Mouse (Mus musculus) lung, embryonic 15.5 days (tissue): ENCODE data around the gene Asb6. TPM values are rescaled to one million over a fixed set of nuclear protein-coding genes. Genes with fewer than 3 reads are reported as not detected.

ENCODE experiments used
- ATAC-seq: fragments of 200-750 bp; cut with Nextera tagmentation; 2 replicates; pipeline ENCODE4 v1.8.0; 2017; ENCODE audit warnings: moderate number of reproducible peaks, borderline replicate concordance; ENCODE audit not compliant: low FRiP score, low TSS enrichment; ENCODE audit errors: extremely low read depth
- H3K27ac ChIP-seq: fragments of 300-500 bp; sonication (generic); 2 replicates; pipeline ENCODE4 v1.5.1; 2015; ENCODE audit warnings: moderate library complexity, mild to moderate bottlenecking, inconsistent platforms
- H3K27me3 ChIP-seq: fragments of 300-500 bp; sonication (generic); 2 replicates; pipeline ENCODE4 v1.6.1; 2015; ENCODE audit warnings: inconsistent platforms
- H3K36me3 ChIP-seq: fragments of 300-500 bp; sonication (generic); 2 replicates; pipeline ENCODE4 v1.6.1; 2015; ENCODE audit warnings: inconsistent platforms
- H3K4me1 ChIP-seq: fragments of 300-500 bp; sonication (generic); 2 replicates; pipeline ENCODE4 v1.6.1; 2015; ENCODE audit warnings: inconsistent platforms
- H3K4me2 ChIP-seq: fragments of 300-500 bp; sonication (generic); 2 replicates; pipeline ENCODE4 v1.6.1; 2015; ENCODE audit warnings: inconsistent platforms, mild to moderate bottlenecking, moderate library complexity
- H3K4me3 ChIP-seq: fragments of 300-500 bp; sonication (generic); 2 replicates; pipeline ENCODE4 v1.5.1; 2015; ENCODE audit warnings: mild to moderate bottlenecking, inconsistent platforms
- H3K9ac ChIP-seq: fragments of 300-500 bp; sonication (generic); 2 replicates; pipeline ENCODE4 v1.6.1; 2015; ENCODE audit warnings: inconsistent platforms
- H3K9me3 ChIP-seq: fragments of 300-500 bp; sonication (generic); 2 replicates; pipeline ENCODE4 v1.6.1; 2016; ENCODE audit warnings: inconsistent platforms
- WGBS: fragments of 180-500 bp; shearing (Covaris S2); methylation state at CpG from one replicate; pipeline ENCODE4 v1.1.7; 2015; 5-methylcytosine and 5-hydroxymethylcytosine counted together
- polyA plus RNA-seq: library from polyadenylated mRNA; unstranded; fragments of >200 nt; fragmentation: Nextera tagmentation; extraction: Ambion mirVana; gene quantifications from 2 replicates; pipeline ENCODE4 v1.2.1, GENCODE M21; 2015

Asb6 gene
- polyA plus RNA-seq, 1 experiment from 2014 or later: 34.0 TPM

GRCm38 (mm10) chr2:30857076-30857475 is 26.9 kb upstream of the Asb6 start:
- H3K27me3 ChIP-seq: no peaks in the 10 kb centered on the region
- no peak overlapping the region for H3K4me2 ChIP-seq
- H3K4me3 ChIP-seq: no peak overlapping the region
- no peak for ATAC-seq
- no peaks in the 10 kb centered on the region for H3K9me3 ChIP-seq
- 71% methylated on average over 6 of the region's 6 CpGs for WGBS
- no peak overlapping the region for H3K9ac ChIP-seq
- H3K27ac ChIP-seq: no peak overlapping the region
- H3K36me3 ChIP-seq: no peaks in the 10 kb centered on the region
- peaks cover 11% of the 10 kb centered on the region for H3K4me1 ChIP-seq

GRCm38 (mm10) chr2:30852771-30853313 is 22.7 kb upstream of the Asb6 start:
- Histone ChIP-seq H3K27ac (no peak overlapping the region), H3K9ac (no peak overlapping the region), H3K4me2 (peak overlapping the region; percentile 21; the same call in 1 of the 2 replicates), H3K9me3 (no peaks in the 10 kb centered on the region), H3K4me3 (no peak overlapping the region), H3K4me1 (peaks cover 21% of the 10 kb centered on the region), H3K27me3 (peaks cover 4% of the 10 kb centered on the region; the same call in 1 of the 2 replicates), H3K36me3 (no peaks in the 10 kb centered on the region)
- ATAC-seq: no peak
- WGBS: 20% methylated on average over 20 of the region's 20 CpGs

- peaks cover 35% of the 10 kb centered on the region for H3K4me1 ChIP-seq
- no peaks in the 10 kb centered on the region for H3K9me3 ChIP-seq
- H3K9ac ChIP-seq: no peak overlapping the region
- no peak for ATAC-seq
- peaks cover 20% of the 10 kb centered on the region; the same call in 1 of the 2 replicates for H3K27me3 ChIP-seq
- no peak overlapping the region for H3K4me3 ChIP-seq
- no peak overlapping the region for H3K4me2 ChIP-seq
- no peak overlapping the region for H3K27ac ChIP-seq
- 9% methylated on average over 6 of the region's 6 CpGs for WGBS
- no peaks in the 10 kb centered on the region for H3K36me3 ChIP-seq
Measured at GRCm38 (mm10) chr2:30850581-30850980, 20.4 kb upstream of the Asb6 start.

- peaks cover 40% of the 10 kb centered on the region for H3K4me1 ChIP-seq
Measured at GRCm38 (mm10) chr2:30848184-30848583, 18.1 kb upstream of the Asb6 start.

GRCm38 (mm10) chr2:30846723-30847122 is 16.6 kb upstream of the Asb6 start:
- H3K36me3 ChIP-seq: no peaks in the 10 kb centered on the region
- peaks cover 54% of the 10 kb centered on the region for H3K27me3 ChIP-seq
- peak overlapping the region; percentile 85 for H3K4me2 ChIP-seq
- H3K9me3 ChIP-seq: no peaks in the 10 kb centered on the region
- peaks cover 30% of the 10 kb centered on the region for H3K4me1 ChIP-seq
- H3K9ac ChIP-seq: no peak overlapping the region
- ATAC-seq: no peak
- H3K27ac ChIP-seq: no peak overlapping the region
- no peak overlapping the region for H3K4me3 ChIP-seq
- WGBS: 9% methylated on average over 6 of the region's 6 CpGs

More at GRCm38 (mm10) chr2:30848184-30848583, 18.1 kb upstream of the Asb6 start:
- Histone ChIP-seq H3K36me3 (no peaks in the 10 kb centered on the region), H3K9ac (no peak overlapping the region), H3K4me3 (no peak overlapping the region), H3K27ac (no peak overlapping the region), H3K4me2 (no peak overlapping the region), H3K27me3 (peaks cover 43% of the 10 kb centered on the region), H3K9me3 (no peaks in the 10 kb centered on the region)
- WGBS: 44% methylated on average over 8 of the region's 8 CpGs
- ATAC-seq: no peak

GRCm38 (mm10) chr2:30846236-30846635 is 16.1 kb upstream of the Asb6 start:
- no peaks in the 10 kb centered on the region for H3K9me3 ChIP-seq
- no peaks in the 10 kb centered on the region for H3K36me3 ChIP-seq
- peaks cover 30% of the 10 kb centered on the region for H3K4me1 ChIP-seq
- no peak overlapping the region for H3K27ac ChIP-seq
- ATAC-seq: no peak
- peak overlapping the region; percentile 61 for H3K9ac ChIP-seq
- H3K4me2 ChIP-seq: peak overlapping the region; percentile 85
- WGBS: 42% methylated on average over 8 of the region's 8 CpGs
- H3K27me3 ChIP-seq: peaks cover 54% of the 10 kb centered on the region
- peak overlapping the region; percentile 55 for H3K4me3 ChIP-seq

- peaks cover 24% of the 10 kb centered on the region for H3K4me1 ChIP-seq
- H3K36me3 ChIP-seq: no peaks in the 10 kb centered on the region
- peak; percentile 69 for ATAC-seq
- H3K9ac ChIP-seq: peak overlapping the region; percentile 61
- WGBS: 2% methylated on average over 68 of the region's 80 CpGs
- H3K4me3 ChIP-seq: peak overlapping the region; percentile 55
- H3K27me3 ChIP-seq: peaks cover 50% of the 10 kb centered on the region
- peak overlapping the region; percentile 85 for H3K4me2 ChIP-seq
- H3K27ac ChIP-seq: 0 out of 2 replicates have a peak overlapping the region, but pooled peaks have one; percentile 1
- H3K9me3 ChIP-seq: no peaks in the 10 kb centered on the region
Measured at GRCm38 (mm10) chr2:30845152-30846070, 15.3 kb upstream of the Asb6 start.

GRCm38 (mm10) chr2:30842615-30843014 is 12.5 kb upstream of the Asb6 start:
- no peak for ATAC-seq
- Histone ChIP-seq H3K4me3 (no peak overlapping the region), H3K27ac (no peak overlapping the region), H3K9ac (no peak overlapping the region), H3K36me3 (no peaks in the 10 kb centered on the region), H3K4me1 (peaks cover 20% of the 10 kb centered on the region), H3K4me2 (no peak overlapping the region), H3K9me3 (no peaks in the 10 kb centered on the region), H3K27me3 (peaks cover 50% of the 10 kb centered on the region)
- 16% methylated on average over 10 of the region's 10 CpGs for WGBS

GRCm38 (mm10) chr2:30836238-30836990 is 6.3 kb upstream of the Asb6 start:
- WGBS: 15% methylated on average over 21 of the region's 21 CpGs
- no peak for ATAC-seq
- Histone ChIP-seq H3K4me2 (no peak overlapping the region), H3K4me1 (peaks cover 9% of the 10 kb centered on the region; the same call in 1 of the 2 replicates), H3K9me3 (no peaks in the 10 kb centered on the region), H3K36me3 (no peaks in the 10 kb centered on the region), H3K4me3 (no peak overlapping the region), H3K27me3 (no peaks in the 10 kb centered on the region; the same call in 1 of the 2 replicates), H3K27ac (no peak overlapping the region), H3K9ac (no peak overlapping the region)

GRCm38 (mm10) chr2:30834373-30835022 is 4.4 kb upstream of the Asb6 start, which contains the start of gene Prrx2:
Gene Prrx2, plus strand, starts transcription at chr2:30834972.
- no peak within 1 kb of the TSS for H3K9ac ChIP-seq
- H3K27ac ChIP-seq: no peak within 1 kb of the TSS

GRCm38 (mm10) chr2:30833644-30834043 is 3.5 kb upstream of the Asb6 start:
- H3K4me2 ChIP-seq: no peak overlapping the region
- no peaks in the 10 kb centered on the region for H3K9me3 ChIP-seq
- H3K9ac ChIP-seq: no peak overlapping the region
- no peaks in the 10 kb centered on the region for H3K36me3 ChIP-seq
- no peak overlapping the region for H3K27ac ChIP-seq
- no peak for ATAC-seq
- 30% methylated on average over 5 of the region's 5 CpGs for WGBS
- H3K4me1 ChIP-seq: peaks cover 9% of the 10 kb centered on the region; the same call in 1 of the 2 replicates
- no peak overlapping the region for H3K4me3 ChIP-seq
- no peaks in the 10 kb centered on the region for H3K27me3 ChIP-seq

More at GRCm38 (mm10) chr2:30834373-30835022, 4.4 kb upstream of the Asb6 start, which contains the start of gene Prrx2:
- Histone ChIP-seq H3K9me3 (no peaks in the 10 kb centered on the region), H3K27me3 (no peaks in the 10 kb centered on the region), H3K4me1 (peaks cover 9% of the 10 kb centered on the region; the same call in 1 of the 2 replicates), H3K36me3 (no peaks in the 10 kb centered on the region), H3K4me3 (no peak within 1 kb of the TSS), H3K4me2 (no peak within 1 kb of the TSS)
- ATAC-seq: no peak
- 65% methylated on average over 9 of the region's 10 CpGs for WGBS
